Mouse (Mus musculus): ENCODE results near the gene Hsdl2.
A peak's percentile ranks its signal among the peaks of the same experiment; 100 is the strongest.
"Not testable (repeated sequence)": the region's sequence is repeated elsewhere in the genome, so short reads cannot be mapped to it uniquely, and the experiment has no call there.

Gene Hsdl2

DNA sequence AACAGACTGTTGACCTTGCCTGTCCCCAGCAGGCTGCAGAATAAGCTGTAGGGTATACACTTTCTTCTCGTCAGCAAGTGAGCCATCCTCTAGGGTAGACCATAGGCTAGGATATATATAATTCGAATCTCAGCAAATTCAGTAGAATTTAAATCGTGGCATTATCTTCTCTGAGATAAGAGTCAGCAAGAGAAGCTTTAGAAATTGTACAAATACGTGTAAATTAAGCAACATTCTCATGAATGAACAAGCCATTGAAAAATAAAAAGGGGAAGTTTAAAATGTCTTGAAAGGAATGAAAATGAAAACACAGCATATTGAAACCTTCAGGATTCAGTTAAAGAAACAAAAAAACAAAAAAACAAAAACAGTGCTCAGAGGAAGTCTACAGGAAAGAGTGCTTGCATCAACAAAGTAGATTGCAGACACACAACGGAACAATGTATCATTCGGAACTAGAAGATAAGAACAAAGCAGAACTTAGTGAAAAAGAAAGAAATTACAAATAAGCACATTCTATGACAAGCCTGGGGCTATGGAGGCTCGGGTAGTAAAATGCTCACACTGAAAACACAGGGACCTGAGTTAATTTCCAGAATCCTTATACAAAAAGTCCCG lies 15.7 kb upstream of the Hsdl2 start:
- DNase-seq = no peak

DNA sequence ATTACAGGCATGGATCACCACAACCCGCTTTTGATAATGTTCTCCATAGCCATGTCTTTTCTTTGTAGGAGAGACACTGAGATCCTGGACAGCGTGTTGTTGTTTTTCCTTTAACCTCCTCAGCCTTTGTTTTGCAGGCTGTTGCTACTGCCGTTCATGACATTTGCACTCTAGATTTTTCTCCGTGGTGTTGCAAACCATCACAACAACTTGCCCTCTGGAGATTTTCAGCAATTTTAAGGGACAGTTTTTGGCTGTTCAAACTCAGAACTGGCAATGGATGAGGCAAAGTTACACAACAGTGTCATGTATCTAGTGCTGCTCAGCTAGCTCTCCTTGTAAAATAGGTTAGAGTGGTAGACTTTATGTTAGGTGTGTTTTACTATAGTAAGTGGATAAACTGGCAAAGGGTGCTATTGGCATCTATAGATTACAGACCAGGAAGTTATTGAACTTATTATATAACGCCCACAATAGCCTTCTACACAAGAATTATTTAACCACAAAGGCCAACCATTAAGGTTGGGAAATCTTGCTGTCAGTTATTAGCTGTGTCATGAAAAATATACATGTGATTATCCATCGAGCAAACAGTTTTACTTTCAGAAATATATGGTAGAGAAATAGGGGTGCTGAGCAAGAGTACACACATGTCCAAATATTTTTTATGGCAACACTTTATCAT lies 13.6 kb upstream of the Hsdl2 start:
- DNase-seq = no peak

DNA sequence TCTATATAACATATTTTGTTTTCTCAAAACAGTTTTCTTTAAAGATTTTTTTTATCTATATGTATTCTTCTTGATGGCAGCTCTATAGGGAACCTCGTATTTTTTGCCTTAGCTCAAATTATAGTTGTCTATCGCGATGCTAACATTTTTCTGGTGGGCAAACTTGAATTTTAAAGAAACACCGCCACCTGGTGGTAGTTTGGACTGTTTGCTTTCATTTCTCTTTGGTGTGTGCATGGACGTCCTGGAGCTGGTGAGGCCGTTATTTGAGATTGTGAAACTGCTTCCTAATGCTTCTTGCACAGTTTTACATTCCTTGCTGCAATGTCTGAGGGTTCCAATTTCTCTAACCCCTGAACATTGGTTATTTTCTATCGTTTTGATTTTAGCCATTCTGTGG lies 11.8 kb upstream of the Hsdl2 start:
- DNase-seq = peak in 1 of 2 experiments; percentile 42

DNA sequence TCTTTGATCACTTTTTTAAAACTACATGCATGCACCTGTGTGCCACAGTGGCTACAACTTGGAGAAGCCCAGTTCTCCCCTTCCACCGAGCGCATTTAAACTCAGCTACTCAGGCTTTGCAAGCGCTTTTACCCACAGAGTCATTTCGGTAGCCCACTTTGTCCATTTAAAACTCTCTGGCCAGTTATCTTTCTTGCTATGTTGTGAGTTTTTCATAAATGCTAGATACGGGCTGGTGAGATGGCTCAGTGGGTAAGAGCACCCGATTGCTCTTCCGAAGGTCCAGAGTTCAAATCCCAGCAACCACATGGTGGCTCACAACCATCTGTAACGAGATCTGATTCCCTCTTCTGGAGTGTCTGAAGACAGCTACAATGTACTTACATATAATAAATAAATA lies 10.8 kb upstream of the Hsdl2 start:
- DNase-seq = not testable (repeated sequence)

DNA sequence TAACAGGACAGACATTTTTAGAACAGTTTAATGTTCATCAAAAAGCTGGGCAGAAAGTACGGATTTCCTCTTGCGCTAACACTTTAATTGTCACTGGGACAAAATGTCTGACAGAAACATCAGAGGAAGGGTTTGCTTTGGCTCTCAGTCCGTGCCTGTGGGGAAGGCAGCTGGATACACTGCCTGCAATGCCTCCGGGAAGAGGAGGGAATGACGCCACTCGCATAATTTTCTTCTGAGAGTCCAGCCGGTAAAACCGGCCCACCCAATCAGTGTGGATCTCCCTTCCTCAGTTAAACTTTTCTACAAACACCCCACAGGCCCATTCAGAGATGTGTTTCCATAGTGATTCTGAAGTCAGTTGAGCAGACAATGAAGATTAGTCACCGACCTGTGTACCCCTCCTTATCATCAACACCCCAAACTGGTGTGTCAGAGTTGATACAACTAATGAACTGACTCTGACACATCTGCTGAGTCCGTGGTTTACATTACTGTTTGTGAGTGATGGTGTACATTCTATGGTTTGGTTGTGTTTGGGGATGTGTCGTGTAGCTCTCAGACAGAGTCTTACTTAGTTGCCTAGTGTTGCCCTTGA lies 8.7 kb upstream of the Hsdl2 start:
- no peak for DNase-seq

DNA sequence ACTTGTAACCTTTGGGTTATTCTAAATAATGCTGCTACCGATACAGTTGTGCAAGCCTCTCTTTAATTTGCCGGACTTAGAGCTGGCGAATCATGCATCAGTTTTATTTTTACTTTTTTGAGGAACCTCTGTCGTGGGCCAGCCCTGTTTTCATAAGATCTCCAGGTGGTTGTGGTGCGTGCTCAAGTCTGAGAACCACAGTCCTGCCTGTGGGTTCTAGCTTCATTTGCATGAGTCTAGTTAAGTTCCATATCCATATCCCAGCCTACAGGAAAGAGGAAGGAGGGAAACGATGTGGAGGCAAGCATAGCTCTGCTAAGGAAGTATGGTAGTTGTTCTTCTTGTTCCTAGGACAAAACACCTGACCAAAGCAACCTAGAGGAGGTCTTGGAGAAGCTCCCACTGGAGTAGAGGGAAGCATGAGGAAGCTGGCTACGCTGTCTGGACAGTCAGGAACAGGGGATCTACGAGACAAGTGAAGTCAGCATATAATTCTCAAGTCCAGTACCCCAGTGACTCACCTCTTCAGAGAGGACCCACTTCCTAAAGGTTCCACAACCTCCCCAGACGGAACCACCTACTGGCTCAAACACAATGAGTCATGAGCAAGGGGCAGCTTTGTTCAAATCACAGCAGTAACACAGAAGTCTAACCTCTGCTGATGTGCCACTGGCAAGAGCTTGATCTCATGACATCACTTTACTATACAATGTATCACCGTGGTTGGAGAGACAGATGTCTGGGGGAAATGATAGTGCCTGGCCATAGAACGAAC lies 6.0 kb upstream of the Hsdl2 start:
- DNase-seq = no peak

DNA sequence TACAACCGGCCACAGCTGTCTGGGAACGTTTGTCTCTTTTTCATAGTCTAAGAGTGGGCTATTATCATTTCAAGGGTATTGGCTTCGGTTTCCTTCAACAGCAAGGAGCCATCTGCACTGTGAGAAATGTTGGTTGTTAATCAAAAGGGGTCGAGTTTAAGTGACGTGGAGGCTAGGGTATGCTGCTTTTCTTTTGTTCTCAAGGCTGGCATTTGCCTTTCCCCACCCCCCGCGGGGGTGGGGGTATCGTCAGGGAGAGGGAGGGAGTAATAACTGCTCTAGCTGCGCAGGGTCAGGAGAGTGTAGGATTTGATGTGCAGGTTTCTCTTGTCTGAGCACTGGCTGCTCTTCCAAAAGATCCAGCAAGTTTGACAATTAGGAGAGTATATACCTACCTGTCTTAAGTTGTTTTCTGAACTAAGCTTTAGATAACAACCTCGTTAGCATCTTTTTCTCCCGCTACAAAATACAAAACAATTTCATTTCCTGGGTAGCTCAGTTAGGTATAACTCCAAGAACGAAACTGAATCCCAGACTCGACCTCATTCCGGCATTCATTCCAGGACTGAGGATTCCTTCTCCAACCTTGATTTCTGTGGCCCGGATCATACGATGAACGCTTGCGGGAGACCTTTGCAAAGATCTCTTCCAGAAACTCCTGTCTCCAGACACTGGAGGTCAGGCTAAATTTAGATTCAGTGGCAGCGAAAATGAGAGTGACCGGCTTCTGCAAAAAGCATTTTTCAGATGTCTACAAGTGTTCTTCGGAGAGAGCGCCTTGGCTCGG lies 675 bp upstream of the Hsdl2 start:
- peak; percentile 22 to 61 for DNase-seq

DNA sequence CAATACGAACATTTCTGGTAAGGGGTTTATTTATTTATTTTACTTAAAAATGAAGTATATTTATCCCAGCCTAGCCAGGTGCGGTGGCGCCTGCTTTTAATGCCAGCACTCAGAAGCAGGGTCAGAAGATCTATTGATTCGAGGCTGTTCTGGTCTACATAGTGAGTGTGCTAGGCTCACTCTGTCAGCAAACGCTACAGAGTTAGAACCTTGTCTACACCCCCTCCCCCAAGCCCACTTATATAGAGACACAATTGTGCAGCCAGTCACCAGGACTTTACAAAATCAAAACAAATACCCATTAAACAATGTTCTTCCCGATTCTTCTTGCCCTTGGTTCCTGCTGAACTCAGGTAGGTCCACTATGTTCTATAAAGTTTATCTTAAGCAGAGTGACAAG lies 823 bp downstream of the Hsdl2 start:
- no peak for DNase-seq

DNA sequence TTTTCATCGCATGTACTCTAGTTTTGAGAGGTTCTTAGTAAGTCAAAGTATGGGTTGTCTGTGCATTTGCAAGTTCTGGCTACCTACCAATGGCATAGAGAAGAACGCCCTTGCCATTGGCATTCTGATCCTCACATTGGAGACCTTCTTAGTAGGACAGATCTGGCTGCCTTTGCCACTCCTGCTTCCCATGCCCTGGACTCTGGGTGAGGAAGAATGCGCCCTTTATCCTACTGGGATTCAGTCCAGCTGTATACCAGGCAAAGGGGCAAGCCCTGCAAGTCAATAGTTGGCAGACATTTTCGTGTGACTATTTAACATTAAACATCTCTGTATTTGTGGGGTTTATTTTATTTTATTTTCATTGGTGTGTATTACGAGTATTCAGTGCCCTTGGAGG lies 3.7 kb downstream of the Hsdl2 start:
- DNase-seq = no peak

DNA sequence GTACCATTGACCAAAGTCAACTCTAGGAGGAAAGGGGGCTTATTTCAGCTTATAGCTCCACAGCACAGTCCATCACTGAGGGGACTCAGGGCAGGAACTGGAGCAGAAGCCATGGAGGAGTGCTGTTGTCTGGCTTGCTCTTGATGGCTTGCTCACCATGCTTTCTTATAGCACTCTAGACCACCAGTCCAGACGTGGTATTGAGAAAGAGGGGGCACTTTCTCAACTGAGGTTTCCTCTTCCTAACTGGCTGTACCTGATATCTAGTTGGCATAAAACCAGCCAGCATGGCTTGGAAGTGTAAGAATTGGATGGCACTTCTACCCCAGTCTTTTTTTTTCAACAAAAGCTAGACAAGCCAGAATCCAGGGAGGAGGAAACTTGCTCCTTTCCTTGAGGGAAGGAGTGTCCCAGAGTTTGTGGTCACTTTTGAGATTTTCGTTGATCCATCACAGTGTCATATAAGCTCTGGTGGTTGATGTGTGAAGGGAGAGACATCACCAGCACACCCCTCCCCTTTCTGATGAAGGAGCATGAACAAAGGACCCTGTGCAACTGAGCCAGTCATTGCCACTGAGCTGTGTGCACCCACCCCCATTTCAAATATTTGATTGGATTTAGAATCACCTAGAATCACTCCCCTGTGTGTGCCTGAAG lies 6.0 kb downstream of the Hsdl2 start:
- DNase-seq = no peak

DNA sequence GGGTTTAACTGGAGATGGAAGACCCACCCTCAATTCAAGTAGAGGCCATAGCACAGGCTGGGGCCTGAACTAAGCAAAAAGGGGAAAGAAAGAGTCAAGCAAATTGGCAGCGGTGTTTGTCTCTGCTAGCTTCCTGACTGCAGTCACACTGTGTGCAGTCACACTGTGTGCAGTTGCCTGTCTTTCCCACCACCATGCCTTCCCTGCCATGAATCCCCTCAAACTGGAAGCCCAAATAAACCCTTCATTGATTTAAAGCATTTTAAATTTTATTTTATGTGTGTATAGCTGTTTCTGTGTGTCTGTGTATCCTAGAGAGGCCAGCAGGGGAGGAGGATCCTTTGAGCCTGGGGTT lies 6.5 kb downstream of the Hsdl2 start:
- no peak for DNase-seq

DNA sequence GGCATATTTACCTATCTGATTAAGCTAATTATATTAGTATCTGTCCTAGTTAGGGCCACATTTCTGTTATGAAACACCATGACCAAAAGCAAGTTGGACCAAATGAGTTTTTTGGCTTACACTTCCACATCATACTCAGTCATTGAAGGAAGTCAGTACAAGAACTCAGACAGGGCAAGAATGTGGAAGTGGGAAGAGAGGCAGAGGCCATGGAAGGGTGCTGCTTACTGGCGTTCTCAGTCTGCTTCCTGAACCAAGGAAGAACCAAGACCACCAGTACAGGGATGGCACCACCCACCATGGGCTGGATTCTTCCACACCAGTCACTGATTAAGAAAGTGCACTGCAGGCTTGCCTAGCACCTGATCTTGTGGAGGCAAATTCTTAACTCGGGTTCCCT lies 13.3 kb downstream of the Hsdl2 start:
- DNase-seq = no peak

DNA sequence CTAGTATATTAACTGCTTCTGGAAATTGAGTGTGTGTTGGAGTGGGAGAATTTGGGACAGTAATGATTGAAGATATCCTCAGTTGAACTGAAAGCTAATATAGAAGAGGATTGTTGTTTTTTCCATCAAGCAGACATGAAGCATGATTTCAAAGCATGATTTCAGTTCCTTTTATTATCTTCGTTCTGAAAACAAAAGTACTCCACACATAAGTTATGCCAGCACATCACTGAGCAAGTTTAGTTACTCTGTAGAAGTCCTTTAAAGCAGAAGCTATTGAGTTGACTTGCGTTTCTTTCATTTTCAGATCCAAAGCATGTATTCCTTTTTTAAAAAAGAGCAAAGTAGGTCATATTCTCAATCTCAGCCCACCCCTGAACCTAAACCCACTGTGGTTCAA lies 15.2 kb downstream of the Hsdl2 start:
- DNase-seq = no peak

DNA sequence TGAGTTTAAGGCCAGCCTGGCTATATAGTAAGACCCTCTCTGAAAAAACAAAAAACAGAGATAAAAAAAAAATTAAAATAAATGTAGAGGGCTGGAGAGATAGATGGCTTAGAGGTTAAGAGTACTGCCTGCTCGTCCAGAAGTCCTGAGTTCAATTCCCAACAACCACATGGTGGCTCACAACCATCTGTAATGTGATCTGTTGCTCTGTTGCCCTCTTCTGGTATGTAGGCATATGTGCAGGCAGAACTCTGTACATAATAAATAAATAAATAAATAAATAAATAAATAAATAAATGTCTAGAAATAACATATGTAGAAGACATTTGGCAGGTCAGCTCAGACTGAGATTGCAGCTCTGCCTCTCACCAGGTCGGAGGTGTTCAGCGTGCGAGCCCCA lies 21.3 kb downstream of the Hsdl2 start:
- DNase-seq = no peak

DNA sequence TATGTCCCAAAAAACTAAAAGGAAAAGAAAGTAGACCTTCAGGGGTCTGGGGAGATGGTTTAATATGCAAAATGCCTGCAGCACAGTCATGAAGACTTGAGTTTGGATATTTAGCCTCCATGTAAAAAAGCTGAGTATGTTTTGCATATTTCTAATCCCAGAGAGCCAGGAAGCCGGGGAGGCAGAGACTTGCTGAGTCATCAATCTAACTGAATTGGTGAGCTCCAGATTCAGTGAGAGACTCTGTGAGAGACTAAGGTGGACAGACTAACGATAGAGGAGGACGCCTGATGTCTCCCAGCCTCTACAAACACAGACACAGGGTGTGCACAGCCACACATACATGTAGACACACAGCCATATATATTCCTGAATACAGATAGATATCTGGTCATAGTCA lies 23.5 kb downstream of the Hsdl2 start:
- DNase-seq = no peak

DNA sequence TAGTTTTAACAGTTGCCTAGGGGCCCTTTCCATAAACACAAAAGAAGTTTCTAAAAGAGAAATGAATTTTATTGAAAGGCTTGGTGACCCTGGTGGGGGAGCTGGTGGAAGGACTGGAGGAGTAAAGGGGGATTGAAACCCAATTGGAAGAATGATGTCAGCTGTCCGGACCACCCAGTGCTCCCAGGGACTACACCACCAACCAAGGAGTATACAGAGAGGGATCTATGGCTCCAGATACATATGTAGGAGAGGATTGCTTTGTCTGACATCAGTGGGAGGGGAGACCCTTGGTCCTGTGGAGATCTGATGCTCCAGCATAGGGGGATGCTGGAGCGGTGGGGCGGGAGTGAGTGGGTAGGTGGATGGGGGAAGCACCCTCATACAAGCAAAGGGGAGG lies 24.1 kb downstream of the Hsdl2 start:
- DNase-seq = no peak

DNA sequence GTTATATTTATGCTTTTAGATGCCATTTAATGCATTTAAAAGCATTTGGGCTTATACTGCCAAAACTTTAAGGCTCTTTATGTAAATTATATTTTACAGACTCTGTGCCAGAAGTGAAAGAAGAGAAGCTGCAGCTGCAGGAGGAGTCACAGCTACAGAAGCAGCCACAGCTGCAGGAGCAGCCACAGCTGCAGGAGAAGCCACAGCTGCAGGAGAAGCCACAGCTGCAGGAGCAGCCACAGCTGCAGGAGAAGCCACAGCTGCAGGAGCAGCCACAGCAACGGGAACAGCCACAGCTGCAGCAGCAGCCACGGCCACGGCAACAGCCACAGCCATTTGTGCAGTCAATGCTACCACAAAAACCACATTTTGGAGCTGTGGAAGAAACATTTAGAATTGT lies 29.0 kb downstream of the Hsdl2 start:
- no peak for DNase-seq

DNA sequence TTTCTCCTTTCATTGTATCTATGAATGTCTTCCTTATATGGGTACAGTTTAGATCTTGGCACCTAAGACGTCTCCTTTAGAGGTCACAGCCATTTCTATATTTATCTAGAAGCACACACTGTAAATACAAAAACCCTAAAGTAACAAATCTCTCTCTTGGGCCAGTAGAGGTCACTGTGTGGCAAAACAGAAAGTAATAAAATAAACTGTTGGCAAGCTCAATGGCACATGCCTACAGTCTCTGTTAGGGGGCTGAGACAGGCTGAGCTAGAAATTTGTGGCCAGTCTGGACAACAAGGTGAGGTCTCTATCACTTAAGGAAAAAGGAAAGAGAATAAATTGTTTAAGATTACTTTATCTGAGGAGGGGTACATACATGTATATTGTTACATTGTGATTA lies 33.6 kb downstream of the Hsdl2 start:
- no peak for DNase-seq

DNA sequence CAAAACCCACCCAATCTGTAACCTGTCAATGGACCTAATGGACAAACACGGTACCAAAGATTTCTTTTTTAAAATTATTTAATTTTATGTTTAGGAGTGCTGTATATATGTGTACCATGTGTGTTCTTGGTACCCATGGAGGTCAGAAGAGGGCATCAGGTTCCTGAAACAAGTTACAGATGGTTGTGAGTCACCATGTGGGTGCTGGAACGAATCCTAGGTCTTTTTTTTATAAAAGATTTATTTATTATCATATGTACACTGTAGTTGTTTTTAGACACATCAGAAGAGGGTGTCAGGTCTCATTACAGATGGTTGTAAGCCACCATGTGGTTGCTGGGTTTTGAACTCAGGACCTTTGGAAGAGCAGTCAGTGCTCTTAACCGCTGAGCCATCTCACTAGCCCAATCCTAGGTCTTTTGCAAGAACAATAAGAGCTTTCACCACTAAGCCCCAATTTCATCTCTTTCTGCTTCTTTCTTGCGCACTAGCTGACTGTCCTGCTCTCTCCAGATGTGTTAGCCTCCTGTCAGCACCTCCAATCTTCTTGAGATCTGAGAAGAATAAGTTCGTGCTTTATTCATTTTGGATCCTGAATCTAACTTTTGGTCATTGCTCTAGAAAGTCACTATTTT lies 38.4 kb downstream of the Hsdl2 start:
- DNase-seq = no peak

DNA sequence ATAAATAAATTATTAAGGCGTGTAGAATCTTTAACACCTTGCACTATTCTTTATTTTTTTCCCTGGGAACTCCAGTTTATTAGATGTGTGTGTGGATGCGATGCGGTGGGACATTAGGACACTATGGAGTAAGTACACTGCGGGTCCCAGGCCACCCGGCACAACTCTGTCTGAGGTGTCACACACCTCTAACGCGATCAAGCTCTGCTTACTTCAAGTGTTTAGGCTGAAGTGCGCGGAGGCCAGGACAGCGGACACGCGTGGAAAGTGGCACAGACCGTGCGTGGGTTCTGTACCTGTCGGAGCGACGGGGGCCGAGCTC lies 44.3 kb downstream of the Hsdl2 start:
- no peak for DNase-seq

DNA sequence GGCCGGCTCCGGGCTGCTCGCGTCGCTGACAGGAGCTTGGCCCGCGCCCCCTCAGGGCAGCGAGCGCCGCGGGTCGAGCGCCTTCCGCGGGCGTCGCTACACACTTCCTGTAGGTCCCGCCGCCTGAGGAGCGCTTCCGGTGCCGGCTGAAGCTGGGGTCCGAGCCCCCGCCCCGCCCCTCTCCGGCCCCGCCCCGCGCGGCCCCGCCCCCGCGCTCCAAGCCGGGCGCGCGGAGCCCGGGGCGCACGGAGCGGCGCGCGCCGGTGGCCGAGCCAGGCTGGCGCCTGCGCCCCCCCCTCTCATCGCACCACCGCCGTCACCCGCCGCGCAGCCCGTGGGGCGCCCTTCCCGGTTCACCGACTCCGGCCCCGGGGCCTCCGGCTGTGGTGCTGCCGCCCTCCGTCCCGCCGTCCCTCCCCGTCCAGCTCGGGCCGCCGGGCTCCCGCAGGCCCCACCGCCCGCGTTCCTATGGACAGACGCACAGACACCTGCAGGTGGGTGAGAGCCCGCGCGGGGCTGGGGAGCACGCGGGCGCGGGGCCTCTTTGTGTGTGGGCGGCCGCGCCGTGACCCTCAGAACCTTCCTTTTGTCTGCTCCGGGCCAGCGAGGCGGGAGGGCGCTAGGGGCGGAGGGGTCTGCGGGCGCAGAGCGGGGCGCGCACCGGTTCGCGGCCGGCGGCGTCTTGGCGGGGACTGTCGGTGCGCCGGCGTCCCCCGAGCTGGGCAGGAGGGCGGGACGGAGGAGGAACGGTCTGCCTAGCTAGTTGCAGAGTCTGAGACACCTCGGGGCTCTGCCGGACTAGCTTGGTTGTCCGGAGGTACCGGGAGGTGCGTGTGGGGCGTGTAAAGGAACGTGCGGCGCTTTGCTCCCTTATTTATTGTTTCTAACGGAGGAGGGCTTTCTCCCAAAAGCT lies 44.9 kb downstream of the Hsdl2 start, which contains the start of gene E130308A19Rik:
E130308A19Rik (plus strand) TSS at position 214 of the 913 bp plus-strand sequence.
- DNase-seq = peak; percentile 74
